Mouse (Mus musculus): ENCODE measurements around the gene Fhit. TPM values are rescaled to one million over a fixed set of nuclear protein-coding genes. Genes with fewer than 3 reads are reported as not detected.
"Not testable (repeated sequence)": the region's sequence is repeated elsewhere in the genome, so short reads cannot be mapped to it uniquely, and the experiment has no call there.

Fhit gene
- total RNA-seq, 4 experiments from 2014 or later: 0.63 to 1.8 (median 0.99) TPM

GRCm38 (mm10) chr14:10013003-10013816 lies 1148.6 kb downstream of the Fhit start:
- DNase-seq (ENCODE audit: low spot score in 2 of 2): no peak

- DNase-seq (ENCODE audit: low spot score in 2 of 2): peak in 1 of 2 experiments; percentile 6
These were observed 1155.6 kb downstream of the Fhit start for GRCm38 (mm10) chr14:10006278-10006677.

- DNase-seq (ENCODE audit: low spot score in 2 of 2): no peak
These were observed 1158.0 kb downstream of the Fhit start for GRCm38 (mm10) chr14:10003847-10004246.

- no peak for DNase-seq (ENCODE audit: low spot score in 2 of 2)
These were observed 1171.2 kb downstream of the Fhit start for GRCm38 (mm10) chr14:9990677-9991076.

- no peak for DNase-seq (ENCODE audit: low spot score in 2 of 2)
These were observed 1184.8 kb downstream of the Fhit start for GRCm38 (mm10) chr14:9976934-9977510.

GRCm38 (mm10) chr14:9974402-9974801 lies 1187.4 kb downstream of the Fhit start:
- no peak for DNase-seq (ENCODE audit: low spot score in 2 of 2)

GRCm38 (mm10) chr14:9963853-9964252 lies 1198.0 kb downstream of the Fhit start:
- DNase-seq (ENCODE audit: low spot score in 2 of 2): no peak

- DNase-seq (ENCODE audit: low spot score in 2 of 2): no peak
These were observed 1201.4 kb downstream of the Fhit start for GRCm38 (mm10) chr14:9960396-9960795.

GRCm38 (mm10) chr14:9899494-9899893 lies 1262.3 kb downstream of the Fhit start:
- no peak for DNase-seq (ENCODE audit: low spot score in 2 of 2)

GRCm38 (mm10) chr14:9896556-9896955 lies 1265.3 kb downstream of the Fhit start:
- no peak for DNase-seq (ENCODE audit: low spot score in 2 of 2)

GRCm38 (mm10) chr14:9852041-9852440 lies 1309.8 kb downstream of the Fhit start:
- DNase-seq (ENCODE audit: low spot score in 2 of 2): no peak

- no peak for DNase-seq (ENCODE audit: low spot score in 2 of 2)
These were observed 1329.5 kb downstream of the Fhit start for GRCm38 (mm10) chr14:9832290-9832689.

GRCm38 (mm10) chr14:9828699-9829240 lies 1333.1 kb downstream of the Fhit start:
- not testable (repeated sequence) for DNase-seq (ENCODE audit: low spot score in 2 of 2)

- DNase-seq (ENCODE audit: low spot score in 2 of 2): no peak
These were observed 1345.9 kb downstream of the Fhit start for GRCm38 (mm10) chr14:9815963-9816362.

- DNase-seq (ENCODE audit: low spot score in 2 of 2): no peak
These were observed 1350.0 kb downstream of the Fhit start for GRCm38 (mm10) chr14:9811847-9812321.

- no peak for DNase-seq (ENCODE audit: low spot score in 2 of 2)
These were observed 1350.5 kb downstream of the Fhit start for GRCm38 (mm10) chr14:9811177-9811846.

- DNase-seq (ENCODE audit: low spot score in 2 of 2): no peak
These were observed 1368.4 kb downstream of the Fhit start for GRCm38 (mm10) chr14:9793403-9793802.

- DNase-seq (ENCODE audit: low spot score in 2 of 2): no peak
These were observed 1373.4 kb downstream of the Fhit start for GRCm38 (mm10) chr14:9788402-9788950.

GRCm38 (mm10) chr14:9787389-9787788 lies 1374.4 kb downstream of the Fhit start:
- DNase-seq (ENCODE audit: low spot score in 2 of 2): no peak

- DNase-seq (ENCODE audit: low spot score in 2 of 2): no peak
These were observed 1376.0 kb downstream of the Fhit start for GRCm38 (mm10) chr14:9785861-9786260.

GRCm38 (mm10) chr14:9751341-9751740 lies 1410.5 kb downstream of the Fhit start:
- no peak for DNase-seq (ENCODE audit: low spot score in 2 of 2)

GRCm38 (mm10) chr14:9748709-9749108 lies 1413.1 kb downstream of the Fhit start:
- DNase-seq (ENCODE audit: low spot score in 2 of 2): no peak
